Mouse (Mus musculus): Measurements from ENCODE around the gene Cyb561d2.

- TF ChIP-seq CTCF (conservative IDR thresholded peaks at IDR 0.05 in 1 of 2, IDR thresholded peaks at IDR 0.05 in 1 of 2; ENCODE audit: low read depth in 2 of 2, low read length in 2 of 2), result no peak
- TF ChIP-seq HCFC1 (IDR thresholded peaks at IDR 0.05; ENCODE audit: low read depth, low read length), result no peak
- TF ChIP-seq ZC3H11A (IDR thresholded peaks at IDR 0.05; ENCODE audit: low read depth, low read length), result no peak
- no peak for TF ChIP-seq POLR2A (IDR thresholded peaks at IDR 0.05; ENCODE audit: low read depth, low read length)
- TF ChIP-seq MAFK (IDR thresholded peaks at IDR 0.05; ENCODE audit: insufficient replicate concordance, low read length), result no peak
- TF ChIP-seq TBP (conservative IDR thresholded peaks at IDR 0.05; ENCODE audit: low read depth, low read length), result no peak
Observed at GRCm38 (mm10) chr9:107555031-107555457, 13.1 kb upstream of the Cyb561d2 start.

All from CH12.LX (cell line).